Mouse (Mus musculus): Measurements from ENCODE around the gene Mdn1. TPM values are rescaled to one million over a fixed set of nuclear protein-coding genes. Genes with fewer than 3 reads are reported as not detected.

Gene Mdn1
- total RNA-seq, 2 experiments from 2014 or later, result 32.2 to 43.0 TPM

- no peak for TF ChIP-seq CTCF (conservative IDR thresholded peaks at IDR 0.05)
- peak overlapping the region; percentile 81 for H3K4me3 ChIP-seq
- H3K27ac ChIP-seq, result peak overlapping the region; percentile 98
- DNase-seq (ENCODE audit: low spot score in 2 of 2), result no peak
Measured at GRCm38 (mm10) chr4:32800577-32801170, 143.8 kb downstream of the Mdn1 start.

- Histone ChIP-seq H3K27ac (no peak overlapping the region), H3K4me3 (no peak overlapping the region)
- DNase-seq (ENCODE audit: low spot score in 2 of 2), result no peak
- TF ChIP-seq CTCF (conservative IDR thresholded peaks at IDR 0.05), result no peak
Measured at GRCm38 (mm10) chr4:32817478-32817877, 160.6 kb downstream of the Mdn1 start.

GRCm38 (mm10) chr4:32820676-32821075 is 163.8 kb downstream of the Mdn1 start:
- DNase-seq (ENCODE audit: low spot score in 2 of 2), result no peak
- Histone ChIP-seq H3K4me3 (no peak overlapping the region), H3K27ac (no peak overlapping the region)

GRCm38 (mm10) chr4:32824254-32824653 is 167.3 kb downstream of the Mdn1 start:
- Histone ChIP-seq H3K27ac (0 out of 2 replicates have a peak overlapping the region, but pooled peaks have one; percentile 18), H3K4me3 (no peak overlapping the region)
- no peak for DNase-seq (ENCODE audit: low spot score in 2 of 2)
- no peak for TF ChIP-seq CTCF (conservative IDR thresholded peaks at IDR 0.05)

More at GRCm38 (mm10) chr4:32820676-32821075, 163.8 kb downstream of the Mdn1 start:
- no peak for TF ChIP-seq CTCF (conservative IDR thresholded peaks at IDR 0.05)

Other genes starting within 250 kb of the Mdn1 start
- not detected for gene Gja10, start 54.4 kb upstream of the Mdn1 start, total RNA-seq (2021)
- 10 to 100 TPM in 1 of 2 experiments, 1 to 10 TPM in 1; 9.5 to 12.4 TPM for gene Casp8ap2, start 41.7 kb upstream of the Mdn1 start, total RNA-seq (2021)
- gene Lyrm2, start 143.1 kb downstream of the Mdn1 start, total RNA-seq (2021), result 10 to 100 TPM; 37.4 to 39.8 TPM